Mouse (Mus musculus) monocyte, adult 59 days (primary cell): ENCODE measurements around the gene Nsun2. TPM values are rescaled to one million over a fixed set of nuclear protein-coding genes. Genes with fewer than 3 reads are reported as not detected.

Source experiments
- total RNA-seq, 2 experiments: library from RNA; stranded (reverse); gene quantifications; one replicate each; pipeline ENCODE4 v1.2.4; 2023

Gene Nsun2
- 10 to 100 TPM; 60.5 to 70.5 TPM for total RNA-seq

DNA sequence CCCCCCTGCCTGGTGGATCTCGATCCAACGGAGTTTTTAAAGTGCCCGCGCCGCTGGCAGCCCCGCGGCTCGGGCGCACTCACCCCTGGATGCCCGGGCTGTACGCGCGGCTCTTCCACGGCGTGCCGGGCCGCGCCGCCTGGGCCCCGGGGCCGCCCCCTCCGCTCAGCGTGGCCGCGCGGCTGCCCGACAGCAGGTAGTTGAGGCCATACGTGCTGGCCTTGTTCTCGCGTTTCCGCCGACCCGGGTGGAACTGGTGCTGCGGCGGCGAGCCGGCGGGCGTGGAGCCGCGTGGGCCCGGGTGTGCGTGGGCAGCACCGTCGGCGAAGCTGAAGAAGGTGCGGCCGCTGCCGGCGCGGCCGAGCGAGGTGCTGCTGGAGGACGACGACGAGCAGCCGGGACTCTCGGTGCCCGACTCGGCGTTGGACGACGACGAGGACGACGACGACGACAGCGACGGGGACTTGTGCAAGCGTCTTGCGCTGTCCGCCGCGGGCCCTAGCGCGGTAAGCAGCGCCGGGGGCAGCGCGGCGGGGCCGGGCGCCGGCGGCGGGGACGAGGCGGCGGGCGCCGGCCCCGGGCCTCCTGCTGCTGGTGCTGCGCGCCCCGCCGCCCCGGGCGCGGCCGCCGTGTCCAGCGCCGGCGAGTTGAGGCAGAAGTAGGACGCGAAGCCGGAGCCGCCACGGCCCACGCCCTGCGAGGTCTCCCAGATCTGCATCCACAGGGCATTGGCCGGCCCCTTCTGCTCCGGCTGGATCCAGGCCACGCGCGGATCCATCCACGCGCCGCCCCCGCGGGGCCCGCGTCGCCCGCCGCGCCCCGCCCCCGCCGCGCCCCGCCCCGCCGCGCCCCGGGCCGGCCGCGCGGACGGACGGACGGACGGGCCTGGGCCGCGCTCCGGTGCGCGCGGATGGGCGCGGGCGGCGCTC lies at the start of gene Nsun2:
TSS of gene Nsun2 (plus strand) at position 342 of the 929 bp plus-strand sequence.

DNA sequence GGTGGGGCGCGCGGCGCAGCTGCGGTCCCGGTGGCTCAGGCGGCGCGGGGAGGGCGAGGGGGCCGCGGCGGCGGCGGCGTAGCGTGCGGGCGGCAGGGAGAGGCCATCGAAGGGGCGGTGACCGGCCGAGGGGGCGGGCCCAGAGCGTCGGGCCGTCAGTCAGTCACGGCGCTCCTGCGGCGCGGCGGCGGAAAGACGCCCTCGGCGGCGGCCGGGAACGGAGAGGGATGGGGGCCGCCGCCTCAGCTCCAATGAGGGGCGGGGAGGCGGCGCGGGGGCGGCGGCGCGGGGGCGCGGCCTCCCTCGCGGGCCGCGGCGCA lies 748 bp downstream of the Nsun2 start, which contains the start of gene Tent4a:
TSS of gene Tent4a (minus strand) at position 284 of the 320 bp plus-strand sequence.

DNA sequence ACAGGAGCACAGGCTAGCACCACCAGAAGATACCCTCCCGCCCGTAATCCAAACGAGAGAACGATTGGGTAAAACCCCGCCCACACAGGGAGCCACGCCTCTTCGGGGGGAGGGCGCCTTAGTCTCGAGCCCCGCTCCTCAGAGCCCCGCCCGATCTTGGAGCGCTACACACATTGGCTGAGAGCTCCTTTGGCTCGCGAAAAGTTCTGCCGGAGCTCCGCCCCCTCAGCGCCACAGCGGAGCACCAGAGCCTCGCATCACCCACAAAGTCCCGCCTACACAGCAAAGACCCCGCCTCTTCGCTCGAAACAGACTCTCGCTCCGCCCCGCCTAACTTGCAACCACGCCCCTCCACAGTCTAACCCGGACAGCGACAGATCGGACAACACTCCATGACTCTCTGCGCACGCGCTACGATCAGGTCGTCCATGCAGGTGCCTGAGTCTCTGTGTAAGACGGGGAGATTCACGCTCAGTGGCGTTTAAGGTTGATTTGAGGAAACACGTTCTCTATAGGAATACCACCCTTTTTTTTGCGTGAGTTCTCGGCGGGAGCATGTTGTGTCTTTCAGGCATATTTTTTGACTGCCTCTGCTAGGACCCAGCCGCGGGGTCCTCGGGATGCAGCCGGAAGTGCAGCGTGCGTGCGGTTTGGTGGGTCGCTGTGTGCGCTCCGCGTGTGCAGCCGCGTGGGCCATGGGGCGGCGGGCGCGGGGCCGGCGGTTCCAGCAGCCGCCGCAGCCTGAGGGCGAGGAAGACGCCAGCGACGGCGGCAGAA lies 78.0 kb downstream of the Nsun2 start, which contains the start of gene Srd5a1:
TSS of gene Srd5a1 (minus strand) at position 45 of the 777 bp plus-strand sequence.

Other genes with a start within 250 kb of the Nsun2 start
- gene Tent4a, start 871 bp downstream of the Nsun2 start, total RNA-seq, result 10 to 100 TPM; 25.3 to 26.8 TPM
- gene Srd5a1, start 77.7 kb downstream of the Nsun2 start, total RNA-seq, result under 1 TPM; 0.46 to 0.89 TPM
- not detected for gene Ube2ql1, start 206.1 kb downstream of the Nsun2 start, total RNA-seq